In the genomic region with DNA sequence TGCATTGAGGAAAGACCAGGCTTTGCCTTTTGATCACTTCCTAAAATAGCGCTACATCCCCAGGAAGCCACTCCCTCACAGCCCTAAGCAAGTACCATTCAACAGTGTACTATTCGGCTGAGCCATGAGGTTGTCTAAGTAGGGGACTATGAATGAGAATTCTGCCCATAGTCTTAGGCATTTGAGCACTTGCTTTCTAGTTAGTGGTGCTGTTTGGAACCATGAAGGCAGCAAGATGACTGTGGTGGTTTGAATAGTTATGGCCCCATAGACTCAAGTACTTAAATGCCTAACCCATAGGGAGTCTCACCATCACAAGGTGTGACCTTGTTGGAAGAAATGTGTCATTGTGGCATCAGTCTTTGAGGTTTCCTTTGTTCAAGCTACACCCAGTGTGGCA, we compare ENCODE assay signal across 28 mouse cellular contexts.
"Had no signal": no experiment of that assay in that cellular context is flagged by ENCODE, and none has a peak within 500 bp of the region (broad histone marks: within the 10 kb centered on the region; RNA-seq: fewer than 3 reads in every experiment).

No protein-coding gene starts in this region.

- H3K27me3 ChIP-seq: embryonic facial prominence, embryonic 12.5 days; embryonic facial prominence, embryonic 13.5 days; embryonic facial prominence, embryonic 15.5 days; forebrain, embryonic 12.5 days; forebrain, embryonic 13.5 days; forebrain, embryonic 15.5 days had no signal

- H3K36me3 ChIP-seq: embryonic facial prominence, embryonic 10.5 days; embryonic facial prominence, embryonic 12.5 days; embryonic facial prominence, embryonic 13.5 days; embryonic facial prominence, embryonic 15.5 days; forebrain, embryonic 10.5 days; forebrain, embryonic 12.5 days; forebrain, embryonic 15.5 days had no signal

- H3K4me2 ChIP-seq: embryonic facial prominence, embryonic 12.5 days; embryonic facial prominence, embryonic 13.5 days; embryonic facial prominence, embryonic 15.5 days; forebrain, embryonic 12.5 days; forebrain, embryonic 13.5 days; forebrain, embryonic 15.5 days had no signal

- H3K4me3 ChIP-seq: embryonic facial prominence, embryonic 10.5 days; embryonic facial prominence, embryonic 12.5 days; embryonic facial prominence, embryonic 13.5 days; embryonic facial prominence, embryonic 15.5 days; erythroblast, embryonic 14.5 days; forebrain, embryonic 10.5 days; forebrain, embryonic 12.5 days; forebrain, embryonic 13.5 days; forebrain, embryonic 15.5 days; gastrocnemius, adult 2 months had no signal

- H3K9ac ChIP-seq: embryonic facial prominence, embryonic 12.5 days; embryonic facial prominence, embryonic 13.5 days; embryonic facial prominence, embryonic 15.5 days; forebrain, embryonic 12.5 days; forebrain, embryonic 13.5 days; forebrain, embryonic 15.5 days; forebrain, postnatal 0 days had no signal

- H3K9me3 ChIP-seq: embryonic facial prominence, embryonic 10.5 days; embryonic facial prominence, embryonic 12.5 days; embryonic facial prominence, embryonic 13.5 days; embryonic facial prominence, embryonic 15.5 days; forebrain, embryonic 10.5 days; forebrain, embryonic 12.5 days; forebrain, embryonic 13.5 days; forebrain, embryonic 15.5 days had no signal

- ATAC-seq: forebrain, embryonic 13.5 days; forebrain, embryonic 14.5 days; forebrain, embryonic 15.5 days; forebrain, embryonic 16.5 days; forebrain, postnatal 0 days had no signal

- H3K4me1 ChIP-seq: embryonic facial prominence, embryonic 10.5 days; embryonic facial prominence, embryonic 12.5 days; embryonic facial prominence, embryonic 13.5 days; embryonic facial prominence, embryonic 15.5 days; forebrain, embryonic 12.5 days; forebrain, embryonic 13.5 days had no signal

- DNase-seq: cerebellum, adult 18-20 months; cerebellum, adult 2 months; cerebellum, adult 8-10 months; cerebellum, adult 9-10 months; cerebellum, adult 9-11 months; cerebellum, postnatal 10 days; cerebellum, postnatal 14 days; cerebellum, postnatal 25 days; cerebellum, postnatal 36 days; embryo, embryonic 11 days; forebrain, postnatal 0 days; gastrocnemius, adult 2 months; gastrocnemius, postnatal 10 days; gastrocnemius, postnatal 14 days; gastrocnemius, postnatal 25 days; gastrocnemius, postnatal 36 days; heart, adult 18-20 months had no signal

- H3K27ac ChIP-seq: embryonic facial prominence, embryonic 10.5 days; embryonic facial prominence, embryonic 12.5 days; embryonic facial prominence, embryonic 13.5 days; embryonic facial prominence, embryonic 15.5 days; forebrain, embryonic 10.5 days; forebrain, embryonic 12.5 days; forebrain, embryonic 13.5 days; forebrain, embryonic 15.5 days; gastrocnemius, adult 2 months had no signal
